23 mouse cellular contexts compared by ENCODE assay signal in the genomic region with DNA sequence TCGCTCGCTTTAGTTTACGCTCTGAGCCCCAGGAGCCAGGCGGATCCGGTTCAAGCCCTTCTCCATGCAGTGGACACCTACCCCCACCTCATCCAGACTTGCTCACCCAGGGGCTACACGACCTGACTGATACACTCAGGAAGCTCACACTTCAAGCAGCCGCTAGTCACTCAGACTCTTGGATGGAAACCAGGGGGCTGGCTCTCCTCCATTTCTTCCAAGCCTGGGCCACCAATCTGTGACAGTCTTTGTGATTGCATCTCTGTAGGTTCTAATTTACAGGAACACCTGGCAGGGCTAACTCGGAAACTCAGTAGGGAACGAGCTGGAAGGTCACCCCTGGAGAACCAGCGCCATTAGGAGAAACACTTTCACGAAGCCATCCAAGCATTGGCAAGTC. TPM values are rescaled to one million over a fixed set of nuclear protein-coding genes. Genes with fewer than 3 reads are reported as not detected.
DNase-seq lines count a peak whose midpoint lies in the region; ATAC-seq and TF ChIP-seq lines count a peak whose summit lies in the region.
"Had no signal": no experiment of that assay in that cellular context is flagged by ENCODE, and none has a peak within 500 bp of the region (broad histone marks: within the 10 kb centered on the region; RNA-seq: fewer than 3 reads in every experiment).

No protein-coding gene starts in this region.

- no peaks in the 10 kb centered on the region for H3K9me3 ChIP-seq in forebrain, postnatal 0 days (ENCODE audit: low read length)
- no peaks in the 10 kb centered on the region for H3K9me3 ChIP-seq in forebrain, embryonic 13.5 days (replicated peaks)
- H3K9me3 ChIP-seq in ES-E14 (ENCODE audit: control insufficient read depth, insufficient read depth, low read depth, low read length), result no peaks in the 10 kb centered on the region
- no peaks in the 10 kb centered on the region for H3K9me3 ChIP-seq in embryonic facial prominence, embryonic 10.5 days
- H3K9me3 ChIP-seq: embryonic facial prominence, embryonic 15.5 days; heart, embryonic 13.5 days had no signal

- no peak overlapping the region for H3K9ac ChIP-seq in forebrain, postnatal 0 days
- no peak overlapping the region for H3K9ac ChIP-seq in forebrain, embryonic 13.5 days
- H3K9ac ChIP-seq in ES-E14 (ENCODE audit: insufficient read depth, low read depth, low read length, poor library complexity, severe bottlenecking), result 0 out of 2 replicates have a peak overlapping the region, but pooled peaks have one; percentile 8
- H3K9ac ChIP-seq: embryonic facial prominence, embryonic 15.5 days; heart, embryonic 13.5 days; hindbrain, embryonic 14.5 days had no signal

- no peak overlapping the region for H3K4me3 ChIP-seq in forebrain, postnatal 0 days (ENCODE audit: low read depth, low read length)
- H3K4me3 ChIP-seq in forebrain, embryonic 13.5 days, result no peak overlapping the region
- no peak overlapping the region for H3K4me3 ChIP-seq in ES-E14 (ENCODE audit: insufficient read depth in 1 of 2, low read depth in 1 of 2, low read length in 2 of 2, poor library complexity in 1 of 2, severe bottlenecking in 1 of 2)
- no peak overlapping the region for H3K4me3 ChIP-seq in cerebellum, adult 2 months (replicated peaks; ENCODE audit: insufficient read depth, low read depth, low read length)
- H3K4me3 ChIP-seq in embryonic facial prominence, embryonic 10.5 days, result no peak overlapping the region
- H3K4me3 ChIP-seq: embryonic facial prominence, embryonic 15.5 days; heart, adult 2 months; heart, embryonic 13.5 days had no signal

- peak; percentile 41 for DNase-seq in forebrain, postnatal 0 days
- DNase-seq in ES-E14 (ENCODE audit: low read depth, low spot score), result no peak
- peak; percentile 73 to 78 for DNase-seq in cerebellum, adult 2 months
- no peak for DNase-seq in embryonic facial prominence, embryonic 10.5 days (ENCODE audit: low spot score)
- no peak for DNase-seq in urinary bladder, postnatal 36 days (ENCODE audit: low spot score in 2 of 2)
- no peak for DNase-seq in adrenal gland, adult (ENCODE audit: inconsistent age in 2 of 2, low spot score in 1 of 2)
- DNase-seq: adrenal gland, postnatal 25 days; B cell, adult 2 months; gastrocnemius, postnatal 36 days; heart, adult 2 months; kidney, adult 8-10 months; kidney, postnatal 10 days; lung, adult 18-20 months; lung, postnatal 14 days; midbrain, embryonic 14.5 days; thymus, adult 2 months; thymus, postnatal 4 days had no signal

- TF ChIP-seq POLR2A in cerebellum, adult 2 months (IDR thresholded peaks at IDR 0.05; ENCODE audit: borderline replicate concordance, insufficient read depth, low read length), result no peak

- in situ Hi-C loops in ES-E14 (cut with MboI; ENCODE audit: low sequenced_read_pairs in 2 of 2, unreplicated experiment in 2 of 2), result no loop called here

- TF ChIP-seq CTCF in forebrain, postnatal 0 days (IDR thresholded peaks at IDR 0.05; ENCODE audit: low read depth), result no peak
- no peak for TF ChIP-seq CTCF in cerebellum, adult 2 months (IDR thresholded peaks at IDR 0.05; ENCODE audit: borderline replicate concordance, insufficient read depth, low read depth, low read length)

- peaks cover 8% of the 10 kb centered on the region for H3K4me1 ChIP-seq in forebrain, postnatal 0 days (ENCODE audit: insufficient read depth)
- H3K4me1 ChIP-seq in forebrain, embryonic 13.5 days, result 0 out of 2 replicates have a peak, but pooled peaks cover 2% of the 10 kb centered on the region
- peaks cover 3 to 26% of the 10 kb centered on the region in 2 experiments; a peak in 3 of 4 replicates for H3K4me1 ChIP-seq in ES-E14 (ENCODE audit: control insufficient read depth in 2 of 2, insufficient read depth in 2 of 2, low read length in 2 of 2, poor library complexity in 1 of 2)
- peaks cover 82% of the 10 kb centered on the region for H3K4me1 ChIP-seq in cerebellum, adult 2 months (ENCODE audit: control insufficient read depth, insufficient read depth, low read length)
- peaks cover 35% of the 10 kb centered on the region for H3K4me1 ChIP-seq in embryonic facial prominence, embryonic 10.5 days

- ATAC-seq in forebrain, postnatal 0 days, result no peak
- ATAC-seq in forebrain, embryonic 13.5 days, result no peak

- 72% methylated on average over 11 of the region's 11 CpGs for WGBS in forebrain, postnatal 0 days
- WGBS in forebrain, embryonic 13.5 days, result 85% methylated on average over 11 of the region's 11 CpGs
- WGBS in cerebellum, adult 2 months, result 33% methylated on average over 11 of the region's 11 CpGs
- 92% methylated on average over 11 of the region's 11 CpGs for WGBS in embryonic facial prominence, embryonic 10.5 days

- no peak overlapping the region for H3K4me2 ChIP-seq in forebrain, postnatal 0 days (ENCODE audit: low read depth)
- no peak overlapping the region for H3K4me2 ChIP-seq in forebrain, embryonic 13.5 days
- H3K4me2 ChIP-seq: embryonic facial prominence, embryonic 15.5 days; heart, embryonic 13.5 days; hindbrain, embryonic 14.5 days; liver, embryonic 11.5 days had no signal

- no peaks in the 10 kb centered on the region for H3K27me3 ChIP-seq in forebrain, postnatal 0 days (ENCODE audit: insufficient read depth, low read length)
- H3K27me3 ChIP-seq in forebrain, embryonic 13.5 days, result no peaks in the 10 kb centered on the region
- H3K27me3 ChIP-seq in cerebellum, adult 2 months (ENCODE audit: control insufficient read depth, insufficient read depth, low read length), result no peaks in the 10 kb centered on the region
- no peaks in the 10 kb centered on the region for H3K27me3 ChIP-seq in embryonic facial prominence, embryonic 10.5 days (replicated peaks; ENCODE audit: low read depth, poor library complexity, severe bottlenecking)
- H3K27me3 ChIP-seq: embryonic facial prominence, embryonic 15.5 days; heart, embryonic 13.5 days had no signal

- H3K27ac ChIP-seq in forebrain, postnatal 0 days (ENCODE audit: low read depth, low read length), result peak overlapping the region; percentile 54
- no peak overlapping the region for H3K27ac ChIP-seq in forebrain, embryonic 13.5 days
- H3K27ac ChIP-seq in ES-E14 (ENCODE audit: insufficient read depth, low read depth, low read length, poor library complexity, severe bottlenecking), result no peak overlapping the region
- peak overlapping the region; percentile 97 for H3K27ac ChIP-seq in cerebellum, adult 2 months (ENCODE audit: insufficient read depth, low read length)
- peak overlapping the region; percentile 15; the same call in 1 of the 2 replicates for H3K27ac ChIP-seq in embryonic facial prominence, embryonic 10.5 days (replicated peaks)
- H3K27ac ChIP-seq: embryonic facial prominence, embryonic 15.5 days; heart, adult 2 months; heart, embryonic 13.5 days; hindbrain, embryonic 14.5 days; stomach, postnatal 0 days had no signal

- peaks cover 13% of the 10 kb centered on the region for H3K36me3 ChIP-seq in forebrain, postnatal 0 days (ENCODE audit: insufficient read depth)
- peaks cover 14% of the 10 kb centered on the region for H3K36me3 ChIP-seq in forebrain, embryonic 13.5 days (ENCODE audit: poor library complexity, severe bottlenecking)
- H3K36me3 ChIP-seq in ES-E14 (ENCODE audit: control insufficient read depth, insufficient read depth, low read length, poor library complexity, severe bottlenecking), result peaks cover 8% of the 10 kb centered on the region; the same call in 1 of the 2 replicates
- no peaks in the 10 kb centered on the region for H3K36me3 ChIP-seq in embryonic facial prominence, embryonic 10.5 days (replicated peaks)
- H3K36me3 ChIP-seq: embryonic facial prominence, embryonic 15.5 days; heart, embryonic 13.5 days had no signal

TF ChIP-seq in ES-E14, 5 proteins besides CTCF, POLR2A, EP300 and RAD21:
- TF ChIP-seq ZC3H11A (IDR thresholded peaks at IDR 0.05; ENCODE audit: borderline replicate concordance, low read depth, low read length), result no peak
- TF ChIP-seq MAFK (IDR thresholded peaks at IDR 0.05; ENCODE audit: insufficient read depth, low read depth, low read length), result no peak
- no peak for TF ChIP-seq CHD2 (IDR thresholded peaks at IDR 0.05; ENCODE audit: low read depth, low read length)

RNA-seq across cellular contexts. Expression of a gene that starts 38.1 kb away (rescaled TPM):
- total RNA-seq in forebrain, postnatal 0 days (2014; rRNA removed), result 48.7 and 51.8 TPM in 2 replicates
- polyA plus RNA-seq in forebrain, postnatal 0 days (2015; fragmentation: Nextera tagmentation; extraction: Ambion mirVana), result 59.9 and 60.7 TPM in 2 replicates
- polyA plus RNA-seq in forebrain, embryonic 13.5 days (2015; fragmentation: Nextera tagmentation; extraction: Ambion mirVana), result 90.3 and 93.2 TPM in 2 replicates
- total RNA-seq in ES-E14 (2012; rRNA removed), result 16.4 and 17.8 TPM in 2 replicates
- 94.5 and 109 TPM in 2 replicates for polyA plus RNA-seq in cerebellum, adult 2 months (2012; rRNA removed)
- 99.6 and 100 TPM in 2 replicates for polyA plus RNA-seq in embryonic facial prominence, embryonic 10.5 days (2016; fragmentation: Nextera tagmentation; extraction: Ambion mirVana)

Comparison
In these comparisons a context has a peak if more than half of its experiments do, and no peak if none do; other contexts are left out.
1. H3K27ac ChIP-seq: peak in forebrain, postnatal 0 days (single experiment), cerebellum, adult 2 months (single experiment) and embryonic facial prominence, embryonic 10.5 days (single experiment); none in forebrain, embryonic 13.5 days (single experiment) and ES-E14 (single experiment).
2. DNase-seq: peak in forebrain, postnatal 0 days (single experiment) and cerebellum, adult 2 months (2 of 2); none in ES-E14 (single experiment), embryonic facial prominence, embryonic 10.5 days (single experiment), urinary bladder, postnatal 36 days (0 of 2) and adrenal gland, adult (0 of 2).